Mouse (Mus musculus): ENCODE measurements around the gene Hsph1. TPM values are rescaled to one million over a fixed set of nuclear protein-coding genes. Genes with fewer than 3 reads are reported as not detected.

Hsph1 gene
- polyA plus RNA-seq (2015; fragmentation: Nextera tagmentation; extraction: Ambion mirVana): 97.4 and 97.6 TPM in 2 replicates

- Histone ChIP-seq H3K36me3 (peaks cover 4% of the 10 kb centered on the region), H3K4me1 (replicated peaks) (peaks cover 21% of the 10 kb centered on the region), H3K9me3 (no peaks in the 10 kb centered on the region), H3K4me2 (peak within 1 kb of the TSS; percentile 76), H3K27ac (replicated peaks) (peak within 1 kb of the TSS; percentile 88), H3K27me3 (no peaks in the 10 kb centered on the region), H3K4me3 (peak within 1 kb of the TSS; percentile 73), H3K9ac (peak within 1 kb of the TSS; percentile 58)
- ATAC-seq (ENCODE audit: low FRiP score, low read depth): peak; percentile 98
- under 1% methylated on average over 60 of the region's 60 CpGs for WGBS
Observed at GRCm38 (mm10) chr5:149636075-149636920, at the start of gene Hsph1. Gene Hsph1, minus strand, starts transcription at chr5:149636376.

- H3K9ac ChIP-seq: no peak overlapping the region
- no peaks in the 10 kb centered on the region for H3K9me3 ChIP-seq
- H3K4me3 ChIP-seq: no peak overlapping the region
- ATAC-seq (ENCODE audit: low FRiP score, low read depth): no peak
- H3K4me1 ChIP-seq (replicated peaks): peaks cover 15% of the 10 kb centered on the region
- H3K27ac ChIP-seq (replicated peaks): no peak overlapping the region
- no peaks in the 10 kb centered on the region for H3K36me3 ChIP-seq
- H3K27me3 ChIP-seq: no peaks in the 10 kb centered on the region
- H3K4me2 ChIP-seq: no peak overlapping the region
- 74% methylated on average over 5 of the region's 5 CpGs for WGBS
Observed at GRCm38 (mm10) chr5:149680946-149681345, 44.8 kb upstream of the Hsph1 start.

GRCm38 (mm10) chr5:149679886-149680285 is 43.7 kb upstream of the Hsph1 start:
- no peak overlapping the region for H3K27ac ChIP-seq (replicated peaks)
- H3K9ac ChIP-seq: no peak overlapping the region
- no peak for ATAC-seq (ENCODE audit: low FRiP score, low read depth)
- no peaks in the 10 kb centered on the region for H3K36me3 ChIP-seq
- H3K4me3 ChIP-seq: no peak overlapping the region; the same call in 1 of the 2 replicates
- peaks cover 15% of the 10 kb centered on the region for H3K4me1 ChIP-seq (replicated peaks)
- H3K4me2 ChIP-seq: peak overlapping the region; percentile 98
- 49% methylated on average over 7 of the region's 7 CpGs for WGBS
- no peaks in the 10 kb centered on the region for H3K27me3 ChIP-seq
- H3K9me3 ChIP-seq: no peaks in the 10 kb centered on the region

GRCm38 (mm10) chr5:149679362-149679761 is 43.2 kb upstream of the Hsph1 start:
- no peak overlapping the region for H3K27ac ChIP-seq (replicated peaks)
- H3K27me3 ChIP-seq: no peaks in the 10 kb centered on the region
- H3K36me3 ChIP-seq: no peaks in the 10 kb centered on the region
- H3K4me2 ChIP-seq: peak overlapping the region; percentile 98
- 0 out of 2 replicates have a peak, but pooled peaks have one; percentile 23 for ATAC-seq (ENCODE audit: low FRiP score, low read depth)
- H3K4me1 ChIP-seq (replicated peaks): peaks cover 15% of the 10 kb centered on the region
- WGBS: 11% methylated on average over 12 of the region's 12 CpGs
- no peaks in the 10 kb centered on the region for H3K9me3 ChIP-seq
- peak overlapping the region; percentile 67; the same call in 1 of the 2 replicates for H3K9ac ChIP-seq
- peak overlapping the region; percentile 77 for H3K4me3 ChIP-seq

- Histone ChIP-seq H3K36me3 (no peaks in the 10 kb centered on the region), H3K4me2 (peak overlapping the region; percentile 98), H3K4me1 (replicated peaks) (peaks cover 15% of the 10 kb centered on the region), H3K9ac (peak overlapping the region; percentile 67), H3K4me3 (peak overlapping the region; percentile 77), H3K9me3 (no peaks in the 10 kb centered on the region), H3K27ac (replicated peaks) (no peak overlapping the region), H3K27me3 (no peaks in the 10 kb centered on the region)
- no peak; the same call in 1 of the 2 replicates for ATAC-seq (ENCODE audit: low FRiP score, low read depth)
- WGBS: under 1% methylated on average over 15 of the region's 15 CpGs
Observed at GRCm38 (mm10) chr5:149678990-149679348, 42.8 kb upstream of the Hsph1 start.

GRCm38 (mm10) chr5:149678100-149678989 is 42.2 kb upstream of the Hsph1 start, which contains the start of gene B3glct:
Gene B3glct, plus strand, starts transcription at chr5:149678230.
- peak within 1 kb of the TSS; percentile 77 for H3K4me3 ChIP-seq
- no peak within 1 kb of the TSS; the same call in 1 of the 2 replicates for H3K27ac ChIP-seq (replicated peaks)
- ATAC-seq (ENCODE audit: low FRiP score, low read depth): peak; percentile 93
- WGBS: under 1% methylated on average over 80 of the region's 106 CpGs
- H3K4me1 ChIP-seq (replicated peaks): peaks cover 15% of the 10 kb centered on the region
- H3K36me3 ChIP-seq: no peaks in the 10 kb centered on the region
- no peaks in the 10 kb centered on the region for H3K27me3 ChIP-seq
- H3K9ac ChIP-seq: peak within 1 kb of the TSS; percentile 67
- no peaks in the 10 kb centered on the region for H3K9me3 ChIP-seq
- H3K4me2 ChIP-seq: peak within 1 kb of the TSS; percentile 98

- Histone ChIP-seq H3K9me3 (no peaks in the 10 kb centered on the region), H3K27me3 (no peaks in the 10 kb centered on the region), H3K4me1 (replicated peaks) (peaks cover 15% of the 10 kb centered on the region), H3K36me3 (no peaks in the 10 kb centered on the region), H3K27ac (replicated peaks) (no peak overlapping the region), H3K4me3 (no peak overlapping the region), H3K9ac (no peak overlapping the region), H3K4me2 (no peak overlapping the region)
- no peak for ATAC-seq (ENCODE audit: low FRiP score, low read depth)
- WGBS: 95% methylated on average over 3 of the region's 3 CpGs
Observed at GRCm38 (mm10) chr5:149677196-149677595, 41.0 kb upstream of the Hsph1 start.

GRCm38 (mm10) chr5:149663417-149663816 is 27.2 kb upstream of the Hsph1 start:
- ATAC-seq (ENCODE audit: low FRiP score, low read depth): no peak
- Histone ChIP-seq H3K4me3 (no peak overlapping the region), H3K27ac (replicated peaks) (no peak overlapping the region), H3K9me3 (no peaks in the 10 kb centered on the region), H3K36me3 (no peaks in the 10 kb centered on the region), H3K4me1 (replicated peaks) (no peaks in the 10 kb centered on the region; the same call in 1 of the 2 replicates), H3K9ac (no peak overlapping the region), H3K27me3 (no peaks in the 10 kb centered on the region), H3K4me2 (no peak overlapping the region)
- 81% methylated on average over 5 of the region's 5 CpGs for WGBS

- no peaks in the 10 kb centered on the region for H3K36me3 ChIP-seq
- 95% methylated on average over 6 of the region's 6 CpGs for WGBS
- ATAC-seq (ENCODE audit: low FRiP score, low read depth): no peak
- no peak overlapping the region for H3K9ac ChIP-seq
- no peak overlapping the region for H3K4me2 ChIP-seq
- H3K4me1 ChIP-seq (replicated peaks): no peaks in the 10 kb centered on the region; the same call in 1 of the 2 replicates
- H3K27ac ChIP-seq (replicated peaks): no peak overlapping the region
- no peaks in the 10 kb centered on the region for H3K27me3 ChIP-seq
- H3K4me3 ChIP-seq: no peak overlapping the region
- no peaks in the 10 kb centered on the region for H3K9me3 ChIP-seq
Observed at GRCm38 (mm10) chr5:149662980-149663379, 26.8 kb upstream of the Hsph1 start.

GRCm38 (mm10) chr5:149661428-149661827 is 25.3 kb upstream of the Hsph1 start:
- no peak overlapping the region for H3K4me3 ChIP-seq
- no peak overlapping the region for H3K4me2 ChIP-seq
- H3K4me1 ChIP-seq (replicated peaks): no peaks in the 10 kb centered on the region; the same call in 1 of the 2 replicates
- ATAC-seq (ENCODE audit: low FRiP score, low read depth): no peak
- no peak overlapping the region for H3K27ac ChIP-seq (replicated peaks)
- no peaks in the 10 kb centered on the region for H3K36me3 ChIP-seq
- no peaks in the 10 kb centered on the region for H3K27me3 ChIP-seq
- WGBS: 88% methylated on average over 6 of the region's 6 CpGs
- no peaks in the 10 kb centered on the region for H3K9me3 ChIP-seq
- no peak overlapping the region for H3K9ac ChIP-seq

- no peak for ATAC-seq (ENCODE audit: low FRiP score, low read depth)
- 45% methylated on average over 9 of the region's 9 CpGs for WGBS
- no peaks in the 10 kb centered on the region for H3K27me3 ChIP-seq
- H3K4me3 ChIP-seq: no peak overlapping the region
- no peaks in the 10 kb centered on the region for H3K36me3 ChIP-seq
- H3K27ac ChIP-seq (replicated peaks): no peak overlapping the region
- H3K4me1 ChIP-seq (replicated peaks): no peaks in the 10 kb centered on the region; the same call in 1 of the 2 replicates
- no peaks in the 10 kb centered on the region for H3K9me3 ChIP-seq
- H3K4me2 ChIP-seq: no peak overlapping the region
- H3K9ac ChIP-seq: no peak overlapping the region
Observed at GRCm38 (mm10) chr5:149659414-149659780, 23.2 kb upstream of the Hsph1 start.
